Mouse (Mus musculus): ENCODE data around the gene Utp11. TPM values are rescaled to one million over a fixed set of nuclear protein-coding genes. Genes with fewer than 3 reads are reported as not detected.
A peak's percentile ranks its signal among the peaks of the same experiment; 100 is the strongest.

Utp11 gene
- polyA plus RNA-seq, 1 experiment from 2014 or later: 73.9 TPM

DNA sequence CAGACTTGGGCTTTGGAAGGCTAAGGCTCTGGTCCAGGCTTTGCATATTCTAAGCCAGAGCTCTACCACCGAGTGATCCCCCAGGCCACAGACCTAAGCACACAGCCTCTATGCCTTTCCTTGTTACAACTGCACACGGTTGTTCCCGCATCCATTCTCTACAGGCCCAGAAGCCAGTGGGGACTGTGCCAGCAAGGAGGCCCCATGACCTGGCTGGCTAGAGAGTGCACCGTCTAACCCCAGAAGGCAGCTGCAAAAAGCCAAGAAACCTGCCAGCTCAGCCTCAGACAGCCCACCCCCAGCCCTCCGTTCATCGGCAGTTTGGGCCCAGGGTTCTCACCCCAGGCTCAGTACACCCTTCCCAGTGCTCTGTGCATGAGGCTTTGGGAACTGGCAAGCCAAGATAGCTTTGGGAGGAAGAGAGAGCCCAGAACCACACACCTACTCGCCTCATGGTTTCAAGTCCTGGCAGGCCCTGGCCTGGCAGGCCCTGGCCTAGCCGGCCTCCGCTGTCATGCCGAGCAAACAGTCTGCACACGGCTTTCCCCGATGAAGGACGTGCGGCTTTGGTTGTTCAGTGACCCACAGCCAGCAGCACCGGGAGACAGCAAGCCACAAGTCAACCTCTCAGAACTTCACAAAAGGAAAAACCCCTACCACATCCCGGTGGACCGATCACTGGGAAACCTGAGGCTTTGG, 18.9 kb downstream of the Utp11 start:
- no peak overlapping the region for H3K27ac ChIP-seq
- no peaks in the 10 kb centered on the region for H3K9me3 ChIP-seq (replicated peaks)
- H3K36me3 ChIP-seq: peaks cover 34% of the 10 kb centered on the region
- DNase-seq (ENCODE audit: low spot score): no peak
- WGBS: 63% methylated on average over 17 of the region's 17 CpGs
- no peak overlapping the region for H3K4me3 ChIP-seq
- H3K27me3 ChIP-seq (ENCODE audit: low read depth, poor library complexity, severe bottlenecking): peaks cover 51% of the 10 kb centered on the region
- H3K4me1 ChIP-seq: peaks cover 22% of the 10 kb centered on the region

DNA sequence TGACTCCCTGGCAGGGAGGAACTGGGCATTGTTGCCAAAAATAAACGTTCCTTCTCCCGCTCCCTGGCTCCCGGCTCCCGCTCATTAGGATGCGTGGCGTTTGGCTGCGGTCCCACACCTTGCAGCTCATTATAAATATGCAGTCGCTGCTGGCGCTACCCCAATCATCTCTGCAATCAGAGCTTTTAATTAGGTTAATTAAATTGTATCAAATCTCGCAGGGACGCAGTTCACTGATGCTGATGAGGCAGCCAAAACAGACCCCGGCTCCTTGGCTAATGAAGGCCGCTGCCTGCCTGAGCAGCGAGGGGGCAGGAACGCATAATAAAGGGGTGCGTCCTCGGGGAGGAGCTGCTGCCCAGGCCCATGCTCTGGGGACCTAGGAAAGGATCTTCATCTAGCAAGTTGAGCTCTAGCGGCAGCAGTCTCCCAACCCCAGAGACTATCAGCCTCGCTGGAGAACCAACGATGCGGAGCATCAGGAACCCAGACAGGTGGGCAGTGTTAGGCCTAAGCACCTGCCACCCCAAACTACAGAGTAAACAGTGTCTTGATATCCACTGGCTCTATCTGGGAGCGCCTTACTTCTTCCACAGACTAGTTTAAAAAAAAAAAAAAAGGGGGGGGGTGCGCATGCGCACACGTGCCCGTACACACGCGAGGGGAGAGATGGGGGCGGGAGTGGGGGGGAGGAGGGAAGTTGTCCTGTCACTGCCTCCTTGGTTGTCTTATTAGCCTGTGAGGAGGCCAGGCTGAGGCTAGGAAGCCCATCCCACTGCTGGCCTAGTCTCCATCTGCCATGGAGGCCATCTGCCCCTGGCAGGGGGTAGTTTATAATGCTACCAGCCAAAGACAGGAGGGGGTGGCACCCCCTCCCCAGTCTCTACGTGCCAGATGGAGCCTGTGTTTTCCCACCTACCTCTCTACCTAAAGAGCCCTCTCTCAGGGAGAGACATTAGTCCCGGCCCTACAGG, 20.8 kb downstream of the Utp11 start:
- H3K4me1 ChIP-seq: peaks cover 26% of the 10 kb centered on the region
- no peaks in the 10 kb centered on the region for H3K9me3 ChIP-seq (replicated peaks)
- DNase-seq (ENCODE audit: low spot score): peak; percentile 49
- peak overlapping the region; percentile 36 for H3K4me3 ChIP-seq
- 3% methylated on average over 31 of the region's 31 CpGs for WGBS
- H3K36me3 ChIP-seq: peaks cover 15% of the 10 kb centered on the region
- no peak overlapping the region; the same call in 1 of the 2 replicates for H3K27ac ChIP-seq
- H3K27me3 ChIP-seq (ENCODE audit: low read depth, poor library complexity, severe bottlenecking): peaks cover 70% of the 10 kb centered on the region

DNA sequence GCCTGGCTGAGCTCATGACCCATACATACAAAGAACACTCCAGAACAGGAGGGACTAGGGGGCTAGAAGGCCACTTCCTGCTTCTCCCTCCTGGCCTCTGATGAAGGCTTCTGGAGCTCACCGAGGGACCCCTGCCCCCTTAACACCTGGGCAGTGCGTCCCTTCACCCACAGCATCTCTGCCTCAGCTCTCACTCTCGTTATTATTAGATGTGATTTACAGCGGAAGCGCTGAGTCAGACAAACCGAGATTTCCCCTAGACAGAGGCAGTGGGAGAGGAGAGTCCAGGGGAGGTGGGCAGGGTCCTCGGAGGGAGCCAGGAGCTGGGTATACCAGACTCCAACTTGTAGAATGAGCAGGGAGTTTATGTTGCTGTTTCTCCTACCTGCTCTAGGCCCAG, 21.8 kb downstream of the Utp11 start:
- Histone ChIP-seq H3K27ac (no peak overlapping the region; the same call in 1 of the 2 replicates), H3K9me3 (replicated peaks) (no peaks in the 10 kb centered on the region), H3K27me3 (ENCODE audit: low read depth, poor library complexity, severe bottlenecking) (peaks cover 80% of the 10 kb centered on the region), H3K4me1 (peaks cover 28% of the 10 kb centered on the region), H3K36me3 (peaks cover 6% of the 10 kb centered on the region; the same call in 1 of the 2 replicates), H3K4me3 (peak overlapping the region; percentile 36; the same call in 1 of the 2 replicates)
- WGBS: 19% methylated on average over 7 of the region's 7 CpGs
- peak; percentile 32 for DNase-seq (ENCODE audit: low spot score)

DNA sequence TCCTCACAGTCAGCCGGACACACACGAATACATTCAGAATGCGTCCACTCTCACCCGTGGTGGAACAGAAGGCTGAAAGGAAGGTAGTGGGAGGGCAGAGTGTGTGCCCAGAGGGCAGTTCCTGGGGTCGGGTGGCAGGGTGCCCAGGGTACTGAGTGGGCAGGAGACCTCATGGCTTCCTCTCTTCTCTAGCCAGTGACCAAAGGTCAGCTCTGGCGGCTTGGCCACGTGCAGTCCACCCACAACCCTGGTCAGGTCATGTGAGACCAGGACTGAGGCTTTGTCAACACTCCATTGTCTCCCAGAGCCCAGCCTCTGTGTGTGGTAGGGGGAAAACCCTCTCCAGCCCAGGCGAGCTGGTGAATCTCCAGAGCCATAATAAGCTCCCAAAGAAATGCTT, 23.2 kb downstream of the Utp11 start:
- H3K9me3 ChIP-seq (replicated peaks): no peaks in the 10 kb centered on the region
- no peak overlapping the region for H3K27ac ChIP-seq
- no peak for DNase-seq (ENCODE audit: low spot score)
- 85% methylated on average over 8 of the region's 8 CpGs for WGBS
- H3K4me1 ChIP-seq: peaks cover 28% of the 10 kb centered on the region
- no peaks in the 10 kb centered on the region for H3K36me3 ChIP-seq
- H3K27me3 ChIP-seq (ENCODE audit: low read depth, poor library complexity, severe bottlenecking): peaks cover 94% of the 10 kb centered on the region
- no peak overlapping the region for H3K4me3 ChIP-seq

DNA sequence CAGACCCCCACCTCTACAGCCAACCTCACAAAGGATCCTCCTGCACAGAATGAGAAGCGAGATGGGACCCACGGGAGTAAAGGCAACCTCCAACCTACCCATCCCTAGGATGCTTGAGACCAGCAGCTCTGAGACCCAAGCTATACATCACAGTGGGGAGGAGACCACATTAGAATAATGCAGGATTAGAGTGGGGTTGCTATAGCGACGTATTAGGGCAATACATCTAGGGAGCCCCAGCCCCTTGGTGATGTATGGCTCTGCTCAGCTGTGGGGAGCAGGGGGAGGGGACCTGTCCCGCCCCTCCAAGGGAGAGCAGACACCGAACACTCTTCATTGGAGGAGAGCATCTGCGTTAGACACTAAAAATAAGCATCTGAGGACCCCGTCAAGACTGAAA, 25.3 kb downstream of the Utp11 start:
- Histone ChIP-seq H3K4me3 (no peak overlapping the region), H3K27me3 (ENCODE audit: low read depth, poor library complexity, severe bottlenecking) (peaks cover 98% of the 10 kb centered on the region), H3K9me3 (replicated peaks) (no peaks in the 10 kb centered on the region), H3K27ac (no peak overlapping the region), H3K36me3 (no peaks in the 10 kb centered on the region), H3K4me1 (peaks cover 25% of the 10 kb centered on the region)
- no peak for DNase-seq (ENCODE audit: low spot score)
- WGBS: 12% methylated on average over 8 of the region's 8 CpGs

DNA sequence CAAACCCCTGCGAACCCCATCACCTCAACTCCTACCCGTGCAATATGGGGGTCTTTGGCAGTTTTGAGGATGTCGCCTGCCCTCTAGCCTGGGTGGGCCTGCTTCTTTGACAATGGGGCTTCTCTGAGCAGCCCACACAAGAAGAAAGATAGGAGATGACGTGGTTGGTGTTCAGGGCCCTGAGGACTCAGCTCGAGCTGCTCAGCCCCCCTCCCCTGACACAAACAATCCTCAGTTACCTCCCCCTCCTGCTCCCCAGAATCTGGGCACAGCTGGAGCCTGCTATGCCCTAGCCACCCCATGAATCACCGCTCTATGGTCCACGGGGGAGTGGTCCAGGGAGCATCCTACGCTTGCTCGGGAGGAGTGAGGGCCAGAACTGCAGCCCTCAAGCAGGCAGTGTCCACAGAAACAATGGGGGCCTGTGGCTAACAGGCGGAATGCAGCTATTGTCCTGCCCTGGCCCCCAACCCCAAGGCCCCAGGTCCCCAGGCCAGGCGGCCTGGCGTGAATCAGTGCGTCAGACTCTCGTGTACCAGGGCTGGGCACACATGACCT, 25.8 kb downstream of the Utp11 start:
- Histone ChIP-seq H3K27me3 (ENCODE audit: low read depth, poor library complexity, severe bottlenecking) (peaks cover 98% of the 10 kb centered on the region), H3K27ac (no peak overlapping the region), H3K4me3 (no peak overlapping the region), H3K36me3 (no peaks in the 10 kb centered on the region), H3K4me1 (peaks cover 20% of the 10 kb centered on the region), H3K9me3 (replicated peaks) (no peaks in the 10 kb centered on the region)
- whole genome bisulfite sequencing: 40% methylated on average over 14 of the region's 14 CpGs
- no peak for DNase-seq (ENCODE audit: low spot score)

DNA sequence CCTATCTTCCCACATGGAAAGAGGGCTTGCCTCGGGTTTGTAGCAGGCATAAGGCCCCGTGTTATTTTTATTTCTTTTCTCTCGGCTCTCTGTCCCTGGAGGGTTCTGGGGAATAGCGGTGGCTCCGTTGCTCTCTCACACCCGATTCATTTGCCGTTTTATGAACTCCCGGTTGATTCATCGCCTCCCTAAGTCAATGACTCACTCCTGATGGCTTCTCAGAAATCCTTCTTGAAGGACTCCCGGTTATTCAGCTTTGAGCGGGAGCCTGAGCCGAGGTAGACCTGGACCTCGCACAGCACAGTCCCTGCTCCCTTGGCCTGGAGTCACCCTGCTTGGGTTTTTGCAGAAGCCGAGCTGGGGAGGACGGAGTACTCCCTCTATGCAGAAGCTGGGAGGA, 28.8 kb downstream of the Utp11 start:
- H3K9me3 ChIP-seq (replicated peaks): no peaks in the 10 kb centered on the region
- no peaks in the 10 kb centered on the region for H3K36me3 ChIP-seq
- H3K4me1 ChIP-seq: peaks cover 10% of the 10 kb centered on the region
- H3K4me3 ChIP-seq: no peak overlapping the region
- no peak overlapping the region for H3K27ac ChIP-seq
- H3K27me3 ChIP-seq (ENCODE audit: low read depth, poor library complexity, severe bottlenecking): peaks cover 100% of the 10 kb centered on the region
- no peak for DNase-seq (ENCODE audit: low spot score)
- 84% methylated on average over 15 of the region's 15 CpGs for WGBS

DNA sequence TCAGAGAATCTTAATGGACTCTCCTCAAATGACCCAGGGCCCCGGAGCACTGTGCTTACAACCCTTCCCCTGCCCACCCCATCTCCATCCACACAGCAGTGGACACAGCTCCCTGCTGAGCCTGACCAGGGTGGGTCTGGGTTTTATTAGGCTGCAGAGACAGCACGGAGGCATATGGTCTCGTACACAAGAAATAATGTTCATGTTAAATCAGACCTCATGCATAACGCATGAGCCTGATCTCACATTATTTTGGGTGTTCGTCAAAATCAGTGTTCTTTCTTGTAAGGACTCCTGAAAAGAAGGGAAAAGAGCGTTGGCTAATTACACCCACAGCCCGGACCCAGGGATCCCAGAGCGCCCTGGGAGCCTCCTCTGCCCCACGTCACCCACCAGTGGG, 29.2 kb downstream of the Utp11 start:
- H3K27ac ChIP-seq: no peak overlapping the region
- no peaks in the 10 kb centered on the region for H3K9me3 ChIP-seq (replicated peaks)
- H3K4me1 ChIP-seq: peaks cover 14% of the 10 kb centered on the region
- peak; percentile 32 for DNase-seq (ENCODE audit: low spot score)
- 72% methylated on average over 9 of the region's 9 CpGs for WGBS
- no peak overlapping the region for H3K4me3 ChIP-seq
- H3K36me3 ChIP-seq: no peaks in the 10 kb centered on the region
- H3K27me3 ChIP-seq (ENCODE audit: low read depth, poor library complexity, severe bottlenecking): peaks cover 100% of the 10 kb centered on the region

DNA sequence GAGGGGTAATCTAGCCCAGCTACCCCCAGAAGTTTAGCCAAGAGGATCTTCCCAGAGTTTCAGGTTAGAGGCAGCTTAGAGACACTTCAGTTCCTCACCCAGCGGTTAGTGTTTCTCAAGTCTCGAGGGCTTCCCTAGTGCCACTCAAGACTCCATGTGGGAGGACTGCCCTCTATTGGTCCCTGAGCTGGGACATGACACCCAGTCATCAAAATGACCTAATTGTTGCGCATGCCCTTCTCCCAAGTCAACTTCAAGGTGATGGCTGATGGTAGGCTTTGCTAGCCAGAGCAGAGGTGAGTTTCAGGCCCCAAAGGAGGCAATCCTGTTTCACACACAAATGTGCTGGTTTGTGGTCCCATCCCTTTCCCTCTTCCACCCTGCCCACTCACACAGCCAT, 30.4 kb downstream of the Utp11 start:
- 63% methylated on average over 3 of the region's 3 CpGs for WGBS
- Histone ChIP-seq H3K36me3 (no peaks in the 10 kb centered on the region), H3K4me3 (no peak overlapping the region), H3K4me1 (peaks cover 24% of the 10 kb centered on the region), H3K9me3 (replicated peaks) (no peaks in the 10 kb centered on the region), H3K27me3 (ENCODE audit: low read depth, poor library complexity, severe bottlenecking) (peaks cover 100% of the 10 kb centered on the region), H3K27ac (no peak overlapping the region)
- DNase-seq (ENCODE audit: low spot score): no peak

DNA sequence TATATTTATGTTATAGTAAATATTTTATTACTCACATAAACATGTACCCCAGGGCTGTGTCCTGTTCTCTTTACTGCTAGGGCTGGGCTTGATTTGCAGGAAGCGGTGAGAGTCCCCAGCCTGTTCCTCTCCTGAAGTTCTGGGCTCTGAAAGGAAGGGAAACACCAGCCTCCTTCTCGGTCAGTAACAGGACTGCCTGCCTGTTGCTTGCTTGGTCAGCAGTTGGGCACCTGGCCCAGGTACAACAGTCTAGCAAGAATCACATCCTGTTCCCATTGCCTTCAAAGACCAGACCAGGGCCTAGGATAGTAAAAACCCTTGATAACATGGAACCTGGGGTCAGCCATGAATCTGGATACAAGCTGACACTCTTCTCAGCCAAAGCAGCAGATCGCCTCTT, 32.8 kb downstream of the Utp11 start:
- H3K4me1 ChIP-seq: peaks cover 37% of the 10 kb centered on the region
- H3K27me3 ChIP-seq (ENCODE audit: low read depth, poor library complexity, severe bottlenecking): peaks cover 100% of the 10 kb centered on the region
- no peaks in the 10 kb centered on the region for H3K36me3 ChIP-seq
- 42% methylated on average over 3 of the region's 3 CpGs for WGBS
- H3K4me3 ChIP-seq: no peak overlapping the region
- no peak overlapping the region for H3K27ac ChIP-seq
- no peak for DNase-seq (ENCODE audit: low spot score)
- no peaks in the 10 kb centered on the region for H3K9me3 ChIP-seq (replicated peaks)

DNA sequence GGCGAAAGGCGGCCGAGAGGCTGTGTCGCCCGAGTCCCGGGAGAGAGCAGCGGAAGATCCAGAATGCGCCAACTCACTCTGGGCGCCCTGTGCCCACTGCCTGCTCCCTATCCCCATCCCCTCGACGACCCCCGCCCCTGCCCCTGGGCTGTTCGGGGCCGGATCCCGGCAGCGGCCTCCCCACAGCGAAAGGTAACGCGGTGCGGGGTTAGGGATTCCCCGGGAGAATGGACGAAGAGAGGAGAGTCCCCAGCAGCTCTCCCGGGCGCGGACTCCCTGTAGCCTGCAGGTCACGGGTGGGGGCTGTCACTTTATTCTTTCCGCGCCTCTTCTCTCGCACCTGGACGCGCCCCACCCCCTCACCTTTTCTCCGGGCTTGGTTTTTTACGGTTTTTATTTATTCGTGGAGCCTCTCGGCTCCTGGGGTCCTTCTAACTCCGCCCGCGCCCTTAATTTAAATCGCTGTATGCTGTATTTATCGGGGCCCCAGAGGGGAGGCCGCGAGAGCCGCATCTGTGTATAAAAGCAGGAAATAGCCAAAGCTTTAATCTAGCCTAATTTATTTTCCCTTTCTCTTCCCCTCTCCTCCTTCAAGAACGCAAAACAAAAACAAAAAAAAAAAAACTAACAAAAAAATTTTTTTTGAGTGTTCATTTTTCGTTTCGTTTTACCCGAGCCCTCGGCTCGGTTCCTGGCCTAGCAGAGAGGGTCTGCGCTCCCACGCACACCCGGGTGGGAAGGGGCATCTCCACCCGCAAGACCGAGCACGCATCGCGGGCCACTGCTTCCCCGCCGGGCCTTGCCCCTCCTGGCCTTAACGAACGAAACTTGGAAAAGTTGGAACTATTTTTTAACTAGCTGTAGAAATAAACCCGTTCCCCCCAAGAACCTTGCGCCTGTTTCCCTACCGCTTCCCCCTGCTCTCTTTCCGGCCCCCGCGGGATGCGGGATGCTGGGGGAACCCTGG, 33.9 kb downstream of the Utp11 start:
- H3K9me3 ChIP-seq (replicated peaks): no peaks in the 10 kb centered on the region
- peak overlapping the region; percentile 31 for H3K4me3 ChIP-seq
- H3K27me3 ChIP-seq (ENCODE audit: low read depth, poor library complexity, severe bottlenecking): peaks cover 100% of the 10 kb centered on the region
- H3K36me3 ChIP-seq: no peaks in the 10 kb centered on the region
- no peak overlapping the region for H3K27ac ChIP-seq
- under 1% methylated on average over 68 of the region's 68 CpGs for WGBS
- peaks cover 37% of the 10 kb centered on the region for H3K4me1 ChIP-seq
- DNase-seq (ENCODE audit: low spot score): peak; percentile 72

DNA sequence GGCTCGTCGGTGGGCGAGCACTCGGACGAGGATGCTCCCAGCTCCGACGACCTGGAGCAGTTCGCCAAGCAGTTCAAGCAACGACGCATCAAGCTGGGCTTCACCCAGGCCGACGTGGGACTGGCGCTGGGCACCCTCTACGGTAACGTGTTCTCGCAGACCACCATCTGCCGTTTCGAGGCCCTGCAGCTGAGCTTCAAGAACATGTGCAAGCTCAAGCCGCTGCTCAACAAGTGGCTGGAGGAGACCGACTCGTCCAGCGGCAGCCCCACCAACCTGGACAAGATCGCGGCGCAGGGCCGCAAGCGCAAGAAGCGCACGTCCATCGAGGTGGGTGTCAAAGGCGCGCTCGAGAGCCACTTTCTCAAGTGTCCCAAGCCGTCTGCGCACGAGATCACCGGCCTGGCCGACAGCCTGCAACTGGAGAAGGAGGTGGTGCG, 35.0 kb downstream of the Utp11 start:
- peak; percentile 73 for DNase-seq (ENCODE audit: low spot score)

More for the DNA sequence above, 35.0 kb downstream of the Utp11 start:
- Histone ChIP-seq H3K4me1 (peaks cover 38% of the 10 kb centered on the region), H3K4me3 (peak overlapping the region; percentile 76), H3K27ac (no peak overlapping the region), H3K9me3 (replicated peaks) (no peaks in the 10 kb centered on the region), H3K36me3 (no peaks in the 10 kb centered on the region), H3K27me3 (ENCODE audit: low read depth, poor library complexity, severe bottlenecking) (peaks cover 100% of the 10 kb centered on the region)
- under 1% methylated on average over 39 of the region's 39 CpGs for WGBS

All from limb, embryonic 10.5 days (tissue).